Mouse (Mus musculus) heart, postnatal 25 days (tissue): ENCODE measurements at regions not wholly inside any gene's neighbourhood (a gene's known extent, or its start where the extent isn't known, plus 50 kb on each side); places are given as distances from the start of the nearest gene placed in this dataset.

Source experiments
- DNase-seq: peaks from one replicate; pipeline ENCODE4 v3.0.0; 2022; ENCODE audit warnings: low spot score
- intact Hi-C: fragments of 180-260 bp; cut with DNase I; formaldehyde crosslinking; loops from one replicate; pipeline ENCODE4 v1.15.1; 2025

- no peak for DNase-seq
Observed at GRCm38 (mm10) chr16:78170627-78171605, 130.4 kb upstream of the Cxadr start.

DNA sequence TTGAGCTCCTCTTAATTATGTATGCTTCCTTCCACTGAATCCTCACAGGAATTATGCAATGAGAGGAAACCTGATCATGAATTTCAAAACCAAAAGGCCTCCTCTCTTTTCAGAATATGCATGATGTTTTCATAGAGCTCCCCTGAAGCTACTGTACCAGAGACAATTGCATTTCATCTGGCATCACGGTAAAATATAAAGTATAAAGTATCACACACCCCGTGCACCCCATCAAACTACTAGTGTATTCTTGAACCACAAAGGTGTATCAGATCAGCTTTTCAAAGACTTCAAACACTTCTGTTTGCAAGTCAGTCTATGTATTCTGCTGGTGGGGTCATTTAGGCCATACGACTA is 144.4 kb upstream of the Cxadr start:
- intact Hi-C loops = loop anchor here (2.0 to 10.0 kb wide), 3 partner anchors 622 to 1030 kb away; no protein-coding TSS in a partner anchor
- DNase-seq = no peak

More at GRCm38 (mm10) chr16:78170627-78171605, 130.4 kb upstream of the Cxadr start:
- intact Hi-C loops = no loop called here

DNA sequence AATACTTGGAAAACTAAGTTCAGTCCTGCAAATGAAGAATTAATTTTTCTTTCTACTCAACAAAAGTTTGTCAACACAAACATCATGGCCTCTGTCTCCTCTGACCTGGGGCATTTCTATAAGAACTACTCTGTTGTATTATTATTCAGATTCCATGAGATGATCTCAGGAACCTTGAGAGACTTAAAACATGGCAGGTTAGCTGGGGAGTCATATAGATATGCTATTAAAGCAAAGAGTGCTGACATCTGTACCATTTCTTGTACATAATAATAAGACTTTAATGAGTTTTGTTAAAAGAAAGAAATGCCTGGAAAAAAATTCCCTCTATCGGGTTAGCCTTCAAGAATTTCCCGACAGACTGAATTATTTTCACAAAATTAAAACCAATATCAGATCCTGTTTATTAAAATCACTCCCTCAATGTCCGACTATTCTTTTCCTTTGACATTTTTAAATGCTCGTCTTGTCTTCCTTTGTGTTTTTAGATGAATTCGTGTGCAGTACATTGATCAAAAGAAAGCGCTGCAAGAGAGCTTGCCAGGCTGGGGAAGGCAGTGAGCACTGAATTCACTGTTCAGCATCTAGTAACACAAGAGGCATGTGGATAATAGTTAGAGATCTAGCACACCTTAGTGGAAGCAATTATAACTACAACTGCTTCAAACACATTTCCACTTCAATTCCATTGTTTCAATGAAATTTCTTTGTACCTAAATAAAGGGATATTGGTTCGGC is 145.0 kb upstream of the Cxadr start:
- DNase-seq = peak; percentile 4
- intact Hi-C loops = loop anchor here (2.0 to 10.0 kb wide), 3 partner anchors 622 to 1029 kb away; no protein-coding TSS in a partner anchor

DNA sequence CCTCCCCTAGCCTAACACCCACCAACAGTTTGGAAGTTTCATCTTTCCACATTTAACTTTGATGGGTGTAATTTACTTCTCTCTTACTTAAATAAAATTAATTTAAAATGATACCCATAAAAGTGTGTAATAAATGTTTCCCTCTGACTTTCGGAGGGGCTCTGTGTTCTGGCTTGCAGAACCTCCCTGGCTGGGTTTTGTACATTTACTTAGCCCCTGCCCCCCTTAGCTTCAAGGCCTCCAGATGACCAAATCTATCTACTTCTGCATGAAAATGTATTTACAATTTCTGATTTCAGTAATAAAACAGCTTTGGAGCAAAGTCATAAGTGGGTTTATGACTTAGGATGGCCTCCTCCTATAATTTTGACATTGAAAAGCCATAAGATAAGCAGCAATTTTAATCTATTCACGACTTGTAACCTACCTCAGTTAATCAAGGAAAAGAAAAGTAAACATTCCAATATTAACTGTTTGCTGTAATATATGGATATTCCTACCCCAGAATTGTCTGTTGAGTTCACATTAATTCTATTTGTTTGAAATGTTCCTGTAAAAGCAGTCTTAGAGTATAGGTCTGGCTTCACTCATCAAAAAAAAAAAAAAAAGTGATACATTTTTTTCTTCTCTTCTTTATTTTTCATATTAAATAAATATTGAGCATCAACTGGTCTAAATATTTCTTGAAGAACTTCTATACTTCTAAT is 147.2 kb upstream of the Cxadr start:
- intact Hi-C loops = loop anchor here (10.0 kb wide), 1 partner anchor 619 kb away; no protein-coding TSS in a partner anchor
- DNase-seq = no peak

- DNase-seq = no peak
- intact Hi-C loops = no loop called here
Observed at GRCm38 (mm10) chr16:78144146-78144545, 157.1 kb upstream of the Cxadr start.

DNA sequence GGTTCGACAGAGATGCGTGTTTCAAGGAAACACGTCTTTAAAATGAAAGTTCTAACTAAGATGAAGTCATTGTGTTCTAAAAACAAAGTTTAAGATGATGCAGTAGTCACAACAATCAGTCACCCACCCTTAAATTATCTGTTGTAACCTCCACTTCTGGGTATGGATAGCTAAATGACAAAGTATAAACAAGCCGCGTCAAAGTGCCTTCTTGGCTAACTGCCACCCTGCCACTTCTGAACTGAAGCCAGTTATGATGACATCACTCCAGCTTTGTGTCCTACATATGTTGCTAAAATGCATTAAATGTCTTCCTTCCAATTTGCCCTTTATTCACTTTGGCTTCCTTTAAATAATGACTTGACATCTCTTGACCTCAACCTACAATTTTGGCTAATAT is 165.8 kb upstream of the Cxadr start:
- DNase-seq = no peak
- intact Hi-C loops = no loop called here

GRCm38 (mm10) chr16:78134531-78134930 is 166.8 kb upstream of the Cxadr start:
- intact Hi-C loops = no loop called here
- DNase-seq = no peak

- DNase-seq = no peak
- intact Hi-C loops = no loop called here
Observed at GRCm38 (mm10) chr16:78121668-78122067, 179.6 kb upstream of the Cxadr start.

GRCm38 (mm10) chr16:78120346-78120899 is 180.9 kb upstream of the Cxadr start:
- intact Hi-C loops = no loop called here
- no peak for DNase-seq

- intact Hi-C loops = no loop called here
- DNase-seq = no peak
Observed at GRCm38 (mm10) chr16:78104246-78104645, 197.0 kb upstream of the Cxadr start.

DNA sequence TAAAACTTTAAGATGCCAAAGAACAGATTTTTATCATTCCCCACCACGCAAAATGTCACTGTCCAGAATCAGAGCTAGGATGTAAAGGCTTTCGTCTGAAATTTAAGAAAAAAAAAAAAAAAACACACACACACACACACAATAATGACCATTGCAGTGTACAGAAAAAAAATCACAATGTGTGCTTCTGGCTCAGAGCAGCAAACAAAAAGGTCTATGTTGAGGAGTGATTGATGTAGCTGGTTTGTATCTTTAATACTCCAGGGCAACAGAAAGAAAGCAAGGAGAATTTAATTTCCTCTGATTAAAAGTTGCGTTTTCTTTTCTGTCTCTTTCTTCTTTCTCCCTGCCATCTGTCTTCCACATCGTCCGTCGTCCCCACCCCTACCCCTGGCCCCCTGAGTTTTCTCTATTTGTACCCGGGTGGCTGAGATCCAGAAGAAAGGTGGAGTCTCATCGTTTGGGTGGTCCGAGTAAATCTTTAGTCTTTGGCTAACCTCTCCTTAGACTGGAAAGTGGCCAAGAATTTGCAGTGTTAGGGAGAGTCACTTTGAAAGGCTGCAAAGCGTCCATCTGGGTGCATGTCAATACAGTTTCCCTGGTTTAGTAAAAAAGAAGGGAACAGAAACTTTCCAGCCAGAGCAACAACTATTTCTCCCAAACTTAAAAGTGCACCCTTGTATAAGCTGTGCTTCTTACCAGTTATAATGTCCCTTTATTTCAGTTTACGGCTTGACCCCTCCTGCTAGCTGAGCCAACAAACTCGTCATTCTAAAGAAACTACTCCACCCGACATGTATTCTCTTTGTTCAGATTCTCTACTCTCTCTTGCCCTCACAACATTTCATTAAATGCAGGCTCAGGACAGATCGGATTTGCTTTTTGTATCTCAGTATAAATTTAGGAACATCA is 199.6 kb upstream of the Cxadr start:
- DNase-seq = no peak
- intact Hi-C loops = no loop called here

DNA sequence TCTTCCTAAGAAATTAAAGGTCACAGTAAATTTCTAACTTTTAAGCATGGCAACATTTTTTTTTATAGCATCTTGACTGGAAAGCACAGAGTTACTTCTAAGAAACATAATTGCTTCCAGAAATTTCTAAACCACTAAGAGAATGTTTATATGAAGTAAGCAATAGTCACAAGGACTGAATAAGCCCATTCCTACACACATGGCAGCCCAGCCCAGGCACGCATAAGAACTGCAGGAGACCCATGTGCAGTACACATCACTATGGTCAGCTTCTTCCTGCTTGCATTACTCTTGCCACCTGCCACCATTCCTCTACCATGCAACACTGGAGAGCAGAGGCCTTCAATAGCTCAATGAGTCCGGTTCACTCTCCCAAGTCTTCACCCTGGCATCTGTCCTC is 201.4 kb upstream of the Cxadr start:
- intact Hi-C loops = no loop called here
- no peak for DNase-seq

- intact Hi-C loops = no loop called here
- DNase-seq = no peak
Observed at GRCm38 (mm10) chr16:78099114-78099513, 202.2 kb upstream of the Cxadr start.

DNA sequence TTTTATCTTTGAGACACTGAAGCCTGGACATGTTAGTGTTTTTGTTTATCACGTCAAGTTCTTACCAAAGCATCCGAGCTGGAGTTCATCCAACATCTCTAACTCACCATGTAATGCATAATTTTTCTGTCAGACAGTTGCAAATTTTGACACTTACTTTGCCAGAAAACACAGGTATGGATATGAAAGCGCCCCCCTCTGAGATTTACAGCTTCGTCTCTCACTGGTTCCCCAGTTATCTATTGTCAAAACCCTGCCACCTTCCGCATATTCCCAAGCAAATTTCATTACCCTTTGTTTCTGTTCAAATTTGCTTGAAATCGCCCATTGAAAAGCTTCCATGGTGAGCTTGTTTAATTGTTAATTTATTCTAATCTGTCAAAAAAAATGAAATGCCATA is 202.7 kb upstream of the Cxadr start:
- no peak for DNase-seq
- intact Hi-C loops = no loop called here

- intact Hi-C loops = no loop called here
Observed at GRCm38 (mm10) chr16:78096571-78096970, 204.7 kb upstream of the Cxadr start.

DNA sequence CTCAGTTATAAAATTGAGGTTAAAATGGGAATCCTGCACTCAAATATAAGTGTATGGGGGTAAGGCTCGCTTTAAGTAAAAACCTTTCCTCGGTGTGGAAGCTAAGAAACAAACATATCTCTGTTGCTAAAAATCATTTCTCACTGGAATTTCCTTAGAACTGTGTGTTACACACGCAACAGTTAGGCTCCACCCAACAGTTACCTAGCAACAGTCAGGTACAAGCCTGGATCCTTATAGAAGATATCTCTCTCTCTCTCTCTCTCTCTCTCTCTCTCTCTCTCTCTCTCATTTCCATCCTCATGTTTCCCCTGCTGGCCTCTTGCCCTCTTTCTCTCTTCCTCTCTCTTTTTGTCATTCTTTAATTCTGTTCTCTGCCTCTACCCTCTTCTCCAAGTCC is 211.1 kb upstream of the Cxadr start:
- intact Hi-C loops = no loop called here
- DNase-seq = no peak

More at GRCm38 (mm10) chr16:78096571-78096970, 204.7 kb upstream of the Cxadr start:
- DNase-seq = no peak

DNA sequence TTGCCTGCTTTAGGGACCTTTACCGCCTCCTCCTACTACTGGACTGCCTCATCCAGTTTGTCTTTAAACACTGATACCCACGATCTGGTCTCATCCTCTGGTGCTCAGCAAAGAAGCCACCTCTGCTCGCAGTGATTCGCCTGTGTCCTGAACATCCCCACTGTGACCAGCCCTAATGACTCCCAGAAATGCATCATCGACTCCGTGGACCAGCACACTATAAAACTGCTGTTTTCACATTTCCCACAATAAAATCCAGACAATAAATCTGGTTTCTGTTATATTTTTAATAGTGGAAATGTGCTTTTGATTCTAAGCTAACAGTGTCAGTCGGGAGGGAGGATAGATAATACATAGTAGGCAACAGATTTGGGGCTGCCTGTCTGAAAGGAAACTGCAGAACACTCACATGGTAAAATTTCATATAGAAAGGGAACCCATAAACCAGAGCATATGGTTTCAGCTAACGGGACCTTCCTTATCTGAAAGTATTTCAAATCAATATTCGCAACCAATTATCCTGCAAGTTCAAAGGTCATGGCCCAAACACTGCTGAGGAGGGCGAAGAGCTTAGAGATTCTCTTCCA is 233.7 kb upstream of the Cxadr start:
- DNase-seq = no peak
- intact Hi-C loops = no loop called here

DNA sequence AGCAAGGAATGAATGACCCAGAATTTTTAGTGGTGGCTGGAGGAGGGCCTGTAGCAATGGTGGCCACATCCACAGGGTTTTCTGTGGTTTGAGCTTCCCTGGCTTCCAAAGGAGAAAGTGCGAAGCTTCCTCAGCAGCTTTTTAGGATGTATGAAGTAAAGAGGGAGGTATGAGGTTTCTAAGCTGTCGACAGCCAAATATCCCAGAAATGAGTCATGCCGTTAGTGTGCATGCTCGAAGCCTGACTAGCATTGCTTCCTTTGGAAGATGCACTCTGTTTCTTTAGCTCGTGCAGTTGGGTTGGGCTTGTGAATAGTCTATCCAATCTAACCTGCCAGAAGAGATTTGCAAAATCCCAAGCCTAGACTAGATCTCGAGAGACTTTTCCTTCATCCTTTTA is 240.8 kb upstream of the Cxadr start:
- no peak for DNase-seq

DNA sequence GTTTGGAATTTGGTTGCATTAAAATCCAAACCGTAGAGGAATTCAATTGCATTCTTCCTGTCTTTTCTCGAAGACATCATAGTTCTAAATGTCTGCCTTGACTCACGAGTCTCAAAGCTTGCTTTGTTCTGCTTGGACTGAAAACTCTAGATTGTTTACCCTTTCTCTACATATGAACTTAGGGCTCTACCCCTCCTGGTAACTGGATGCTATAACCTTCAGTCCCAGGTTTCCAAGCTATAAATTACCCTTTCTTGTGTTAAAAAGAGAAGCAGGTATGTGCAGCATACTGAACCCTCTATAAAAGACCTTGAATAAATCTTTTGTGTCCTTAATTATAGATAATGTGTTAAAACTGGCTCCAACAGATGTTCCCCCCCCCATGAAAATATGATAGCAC is 243.7 kb upstream of the Cxadr start:
- intact Hi-C loops = no loop called here
- DNase-seq = no peak

More for the DNA sequence above, 240.8 kb upstream of the Cxadr start:
- intact Hi-C loops = no loop called here
